Mouse (Mus musculus): ENCODE measurements around the gene Sox30.

The Sox30 gene

GRCm38 (mm10) chr11:46055896-46056769 lies 76.0 kb downstream of the Sox30 start, which contains the start of gene Adam19:
TSS of gene Adam19 (plus strand) at chr11:46055992.
- DNase-seq (ENCODE audit: low spot score) = peak; percentile 52

- DNase-seq (ENCODE audit: low spot score) = no peak
Observed at GRCm38 (mm10) chr11:46056770-46057411, 76.8 kb downstream of the Sox30 start.

GRCm38 (mm10) chr11:46058011-46058410 lies 77.9 kb downstream of the Sox30 start:
- DNase-seq (ENCODE audit: low spot score) = no peak

- no peak for DNase-seq (ENCODE audit: low spot score)
Observed at GRCm38 (mm10) chr11:46058916-46059315, 78.8 kb downstream of the Sox30 start.

- no peak for DNase-seq (ENCODE audit: low spot score)
Observed at GRCm38 (mm10) chr11:46059887-46060650, 80.0 kb downstream of the Sox30 start.

GRCm38 (mm10) chr11:46060651-46061020 lies 80.5 kb downstream of the Sox30 start:
- DNase-seq (ENCODE audit: low spot score) = no peak

GRCm38 (mm10) chr11:46061776-46062445 lies 81.8 kb downstream of the Sox30 start:
- no peak for DNase-seq (ENCODE audit: low spot score)

- DNase-seq (ENCODE audit: low spot score) = no peak
Observed at GRCm38 (mm10) chr11:46062569-46062968, 82.5 kb downstream of the Sox30 start.

- no peak for DNase-seq (ENCODE audit: low spot score)
Observed at GRCm38 (mm10) chr11:46062993-46063731, 83.1 kb downstream of the Sox30 start.

- DNase-seq (ENCODE audit: low spot score) = no peak
Observed at GRCm38 (mm10) chr11:46064767-46065166, 84.7 kb downstream of the Sox30 start.

- DNase-seq (ENCODE audit: low spot score) = no peak
Observed at GRCm38 (mm10) chr11:46065201-46066011, 85.3 kb downstream of the Sox30 start.

Data from T-cell, adult 2 months (primary cell).